Mouse (Mus musculus) retina, postnatal 7 days (tissue): ENCODE measurements around the gene Rps6kb1.
A peak's percentile ranks its signal among the peaks of the same experiment; 100 is the strongest.

Source experiments
- DNase-seq: peaks from one replicate; pipeline ENCODE4 v3.0.0-alpha.2; 2012; ENCODE audit warnings: low read depth, low spot score

Rps6kb1 gene

GRCm38 (mm10) chr11:86580319-86581113 lies 35.9 kb upstream of the Rps6kb1 start:
- DNase-seq = no peak

- no peak for DNase-seq
Measured at GRCm38 (mm10) chr11:86579731-86580318, 35.2 kb upstream of the Rps6kb1 start.

- DNase-seq = no peak
Measured at GRCm38 (mm10) chr11:86578809-86579730, 34.5 kb upstream of the Rps6kb1 start.

GRCm38 (mm10) chr11:86578106-86578808 lies 33.7 kb upstream of the Rps6kb1 start:
- no peak for DNase-seq

GRCm38 (mm10) chr11:86577231-86577630 lies 32.6 kb upstream of the Rps6kb1 start:
- DNase-seq = no peak

- DNase-seq = no peak
Measured at GRCm38 (mm10) chr11:86575632-86576378, 31.2 kb upstream of the Rps6kb1 start.

- DNase-seq = no peak
Measured at GRCm38 (mm10) chr11:86574408-86574807, 29.8 kb upstream of the Rps6kb1 start.

- DNase-seq = no peak
Measured at GRCm38 (mm10) chr11:86573646-86574231, 29.1 kb upstream of the Rps6kb1 start.

GRCm38 (mm10) chr11:86572623-86573022 lies 28.0 kb upstream of the Rps6kb1 start:
- DNase-seq = no peak

GRCm38 (mm10) chr11:86571871-86572270 lies 27.3 kb upstream of the Rps6kb1 start:
- DNase-seq = no peak

- DNase-seq = no peak
Measured at GRCm38 (mm10) chr11:86571047-86571855, 26.6 kb upstream of the Rps6kb1 start.

GRCm38 (mm10) chr11:86570261-86570746 lies 25.7 kb upstream of the Rps6kb1 start:
- no peak for DNase-seq

- DNase-seq = peak; percentile 14
Measured at GRCm38 (mm10) chr11:86568425-86568824, 23.8 kb upstream of the Rps6kb1 start.

GRCm38 (mm10) chr11:86558258-86558657 lies 13.7 kb upstream of the Rps6kb1 start:
- DNase-seq = no peak

GRCm38 (mm10) chr11:86553525-86553924 lies 8.9 kb upstream of the Rps6kb1 start:
- DNase-seq = no peak

- no peak for DNase-seq
Measured at GRCm38 (mm10) chr11:86547412-86547811, 2.8 kb upstream of the Rps6kb1 start.

- no peak for DNase-seq
Measured at GRCm38 (mm10) chr11:86545556-86545955, 951 bp upstream of the Rps6kb1 start.

- DNase-seq = no peak
Measured at GRCm38 (mm10) chr11:86543960-86544638, 506 bp downstream of the Rps6kb1 start.

- DNase-seq = no peak
Measured at GRCm38 (mm10) chr11:86542851-86543250, 1.8 kb downstream of the Rps6kb1 start.
